Mouse (Mus musculus): Measurements from ENCODE around the gene Gm8653. TPM values are rescaled to one million over a fixed set of nuclear protein-coding genes. Genes with fewer than 3 reads are reported as not detected.
"Not testable (repeated sequence)": the region's sequence is repeated elsewhere in the genome, so short reads cannot be mapped to it uniquely, and the experiment has no call there.

Gm8653 gene
- total RNA-seq (2021) = not detected
- long read RNA-seq, experiment 1 = 0 reads
- long read RNA-seq, experiment 2 = 0 reads

DNA sequence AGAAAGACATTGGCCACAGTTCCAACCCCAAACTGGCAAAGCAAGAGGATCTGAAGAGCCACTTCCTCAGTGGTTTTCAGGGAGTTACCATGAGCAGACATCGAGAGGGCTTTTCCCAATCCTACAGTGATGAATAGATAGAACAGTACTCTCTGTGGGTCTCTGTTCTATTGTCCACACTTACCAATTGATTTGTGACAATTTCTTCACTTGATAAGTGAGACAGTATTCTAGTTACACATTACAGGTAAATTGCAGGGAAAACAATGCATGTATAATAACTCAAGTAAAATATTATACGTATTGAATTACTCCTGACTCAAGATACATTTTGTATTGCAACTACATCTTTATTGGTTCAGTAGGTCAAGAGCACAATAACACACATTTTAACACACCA, at the start of gene Gm8653:
Gm8653 (minus strand) TSS at position 101 of the 400 bp plus-strand sequence.
- DNase-seq (ENCODE audit: low spot score in 2 of 2) = not testable (repeated sequence)

DNA sequence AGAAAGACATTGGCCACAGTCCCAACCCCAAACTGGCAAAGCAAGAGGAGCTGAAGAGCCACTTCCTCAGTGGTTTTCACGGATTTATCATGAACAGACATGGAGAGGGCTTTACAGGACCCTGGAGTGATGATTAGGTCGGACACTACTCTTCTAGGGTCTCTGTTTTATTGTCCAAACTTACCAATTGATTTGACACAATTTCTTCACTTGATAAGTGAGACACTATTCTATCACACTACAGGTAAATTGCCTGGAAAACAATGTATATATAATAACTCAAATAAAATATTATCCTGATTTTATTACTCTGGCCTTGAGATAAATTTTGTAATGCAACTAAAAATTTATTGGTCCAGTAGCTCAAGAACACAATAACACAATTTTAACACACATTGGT, 28.3 kb upstream of the Gm8653 start, which contains the start of gene Gm8453:
Gm8453 (minus strand) TSS at position 101 of the 400 bp plus-strand sequence.
- not testable (repeated sequence) for DNase-seq (ENCODE audit: low spot score in 2 of 2)

DNA sequence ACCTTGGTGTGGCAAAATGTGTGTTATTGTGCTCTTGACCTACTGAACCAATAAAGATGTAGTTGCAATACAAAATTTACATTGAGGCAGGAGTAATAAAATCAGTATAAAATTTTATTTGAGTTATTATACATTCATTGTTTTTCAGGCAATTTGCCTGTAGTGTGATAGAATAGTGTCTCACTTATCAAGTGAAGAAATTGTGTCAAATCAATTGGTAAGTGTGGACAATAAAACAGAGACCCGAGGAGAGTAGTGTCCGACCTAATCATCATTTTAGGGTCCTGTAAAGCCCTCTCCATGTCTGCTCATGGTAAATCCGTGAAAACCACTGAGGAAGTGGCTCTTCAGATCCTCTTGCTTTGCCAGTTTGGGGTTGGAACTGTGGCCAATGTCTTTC, 12.0 kb downstream of the Gm8653 start, which contains the start of gene Vmn1r143:
Vmn1r143 (plus strand) TSS at position 301 of the 400 bp plus-strand sequence.
- DNase-seq (ENCODE audit: low spot score in 2 of 2) = not testable (repeated sequence)

DNA sequence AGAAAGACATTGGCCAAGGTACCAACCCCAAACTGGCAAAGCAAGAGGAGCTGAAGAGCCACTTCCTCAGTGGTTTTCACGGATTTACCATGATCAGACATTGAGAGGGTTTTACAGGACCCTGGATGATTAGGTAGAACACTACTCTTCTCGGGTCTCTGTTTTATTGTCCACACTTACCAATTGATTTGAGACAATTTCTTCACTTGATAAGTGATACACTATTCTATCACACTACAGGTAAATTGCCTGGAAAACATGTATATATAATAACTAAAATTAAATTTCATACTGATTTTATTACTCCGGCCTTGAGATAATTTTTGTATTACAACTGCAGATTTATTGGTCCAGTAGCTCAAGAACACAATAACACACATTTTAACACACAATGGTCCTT, 37.1 kb downstream of the Gm8653 start, which contains the start of gene Vmn1r142:
Vmn1r142 (minus strand) TSS at position 101 of the 400 bp plus-strand sequence.
- not testable (repeated sequence) for DNase-seq (ENCODE audit: low spot score in 2 of 2)

Other genes starting within 250 kb of the Gm8653 start
- gene Vmn1r137, start 206.7 kb downstream of the Gm8653 start, total RNA-seq (2021) = not detected
- not detected for gene Vmn1r138, start 172.4 kb downstream of the Gm8653 start, total RNA-seq (2021)
- gene Gm6176, start 145.0 kb downstream of the Gm8653 start, total RNA-seq (2021) = not detected
- not detected for gene Vmn1r139, start 132.2 kb downstream of the Gm8653 start, total RNA-seq (2021)
- gene Gm16451, start 83.0 kb downstream of the Gm8653 start, total RNA-seq (2021) = not detected
- not detected for gene Gm10666, start 66.5 kb downstream of the Gm8653 start, total RNA-seq (2021)
- not detected for gene Vmn1r142, start 37.2 kb downstream of the Gm8653 start, total RNA-seq (2021)
- gene Vmn1r143, start 11.9 kb downstream of the Gm8653 start, total RNA-seq (2021) = not detected
- gene Gm8453, start 28.2 kb upstream of the Gm8653 start, total RNA-seq (2021) = not detected
- not detected for gene Gm4187, start 128.5 kb upstream of the Gm8653 start, total RNA-seq (2021)
- not detected for gene Gm8660, start 169.8 kb upstream of the Gm8653 start, total RNA-seq (2021)
- gene Vmn1r148, start 212.3 kb upstream of the Gm8653 start, total RNA-seq (2021) = not detected
- not detected for gene Vmn1r149, start 237.0 kb upstream of the Gm8653 start, total RNA-seq (2021)

All from adrenal gland, postnatal 4 days (tissue).